Mouse (Mus musculus): ENCODE measurements around the gene Sema3b.
"Not testable (repeated sequence)": the region's sequence is repeated elsewhere in the genome, so short reads cannot be mapped to it uniquely, and the experiment has no call there.

The Sema3b gene

GRCm38 (mm10) chr9:107590058-107590772, 18.8 kb downstream of the Sema3b start:
- DNase-seq (ENCODE audit: inconsistent ontology term), result no peak

DNA sequence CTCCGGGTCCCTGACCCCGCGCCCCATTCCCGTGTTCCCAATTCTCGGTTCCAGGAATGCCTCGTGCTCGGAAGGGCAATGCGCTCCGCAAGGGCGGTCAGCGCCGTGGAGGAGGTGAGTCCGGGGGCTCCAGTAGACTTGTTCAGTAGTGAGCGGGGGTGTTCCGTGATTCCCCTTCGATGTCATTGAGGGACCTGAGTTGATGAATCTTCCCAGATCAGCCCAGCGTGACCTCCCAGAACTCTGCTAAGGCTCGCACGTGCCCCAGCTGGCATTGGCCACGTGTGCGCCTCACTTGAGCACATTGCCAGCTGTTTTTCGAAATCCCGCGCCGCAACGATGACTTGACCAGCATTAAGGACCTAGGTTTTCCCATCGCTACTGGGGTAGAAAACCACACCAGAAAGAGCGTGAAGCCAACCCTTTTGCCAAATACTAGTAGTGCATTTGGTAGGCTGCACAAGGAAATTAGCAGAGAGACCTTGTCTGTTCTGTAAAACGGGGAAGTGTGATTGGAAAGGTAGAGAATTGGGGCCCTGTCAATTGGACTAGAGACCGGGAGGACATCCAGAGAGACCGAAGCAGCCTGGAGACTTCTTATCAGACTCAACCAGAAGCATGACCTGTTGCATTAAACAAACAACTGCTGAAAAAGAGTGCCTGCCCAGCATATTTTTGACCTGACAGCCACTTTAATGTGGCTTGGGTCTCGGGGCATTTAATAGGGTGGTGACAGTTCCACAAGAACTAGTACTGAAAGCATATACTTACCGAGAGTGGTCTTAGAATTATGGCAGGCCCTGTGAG, 21.0 kb downstream of the Sema3b start:
- DNase-seq (ENCODE audit: inconsistent ontology term), result no peak

DNA sequence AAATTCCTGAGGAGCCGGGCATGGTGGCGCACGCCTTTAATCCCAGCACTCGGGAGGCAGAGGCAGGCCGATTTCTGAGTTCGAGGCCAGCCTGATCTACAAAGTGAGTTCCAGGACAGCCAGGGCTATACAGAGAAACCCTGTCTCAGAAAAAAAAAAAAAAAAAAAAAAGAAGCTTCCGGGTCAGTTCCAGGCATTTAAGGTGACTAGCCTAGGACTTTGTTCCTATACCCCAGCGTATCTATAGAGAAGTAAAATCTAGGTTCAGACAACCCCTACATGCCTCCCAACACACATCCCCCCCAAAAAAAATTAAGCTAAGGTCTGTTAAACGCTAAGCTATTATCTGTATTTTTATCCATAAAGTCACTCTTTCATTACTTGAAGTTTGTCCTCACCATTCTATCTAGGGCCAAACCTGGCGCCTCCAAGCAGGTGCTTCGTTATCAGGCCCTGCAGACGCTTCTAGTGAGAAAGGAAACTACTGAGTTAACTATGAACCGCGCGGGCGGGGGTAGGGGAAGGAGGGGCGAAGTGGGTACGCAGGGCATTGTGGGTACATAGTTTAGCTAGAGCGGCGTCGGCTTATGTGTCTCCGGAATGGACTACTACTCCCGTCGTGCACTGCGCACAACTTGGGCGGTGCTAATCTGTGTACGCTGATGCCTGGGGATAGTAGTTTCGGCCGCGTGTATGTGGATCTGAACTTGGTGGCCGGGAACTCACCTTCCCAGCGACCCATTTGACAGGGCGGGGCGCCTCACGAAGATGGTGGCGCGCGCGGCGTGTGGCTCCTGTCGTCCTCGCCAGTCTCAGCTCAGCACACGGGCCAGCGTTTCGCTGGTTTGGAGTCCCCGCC, 21.8 kb downstream of the Sema3b start, which contains the start of gene Ifrd2:
Gene Ifrd2, plus strand, starts transcription at position 669 of the 859 bp plus-strand sequence.
- DNase-seq (ENCODE audit: inconsistent ontology term), result peak; percentile 98

DNA sequence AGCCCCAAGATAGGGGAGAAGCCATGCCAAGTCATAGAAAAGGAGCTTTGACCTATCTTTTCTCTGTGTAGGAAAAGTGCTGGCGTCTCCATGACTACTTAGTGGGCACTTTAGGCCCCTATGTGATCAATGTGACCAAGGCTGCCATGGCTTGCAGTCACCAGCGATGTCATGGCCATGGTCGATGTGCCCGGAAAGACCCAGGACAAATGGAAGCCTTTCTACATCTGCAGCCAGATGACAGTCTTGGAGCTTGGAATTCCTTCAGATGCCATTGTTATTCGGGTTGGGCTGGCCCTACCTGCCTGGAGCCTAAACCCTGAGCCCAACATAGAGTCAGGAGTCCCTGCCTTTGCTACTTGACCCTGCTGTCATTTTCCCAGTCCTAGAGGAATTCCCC, 22.5 kb downstream of the Sema3b start:
- no peak for DNase-seq (ENCODE audit: inconsistent ontology term)

GRCm38 (mm10) chr9:107583174-107583573, 25.9 kb downstream of the Sema3b start:
- DNase-seq (ENCODE audit: inconsistent ontology term), result no peak

DNA sequence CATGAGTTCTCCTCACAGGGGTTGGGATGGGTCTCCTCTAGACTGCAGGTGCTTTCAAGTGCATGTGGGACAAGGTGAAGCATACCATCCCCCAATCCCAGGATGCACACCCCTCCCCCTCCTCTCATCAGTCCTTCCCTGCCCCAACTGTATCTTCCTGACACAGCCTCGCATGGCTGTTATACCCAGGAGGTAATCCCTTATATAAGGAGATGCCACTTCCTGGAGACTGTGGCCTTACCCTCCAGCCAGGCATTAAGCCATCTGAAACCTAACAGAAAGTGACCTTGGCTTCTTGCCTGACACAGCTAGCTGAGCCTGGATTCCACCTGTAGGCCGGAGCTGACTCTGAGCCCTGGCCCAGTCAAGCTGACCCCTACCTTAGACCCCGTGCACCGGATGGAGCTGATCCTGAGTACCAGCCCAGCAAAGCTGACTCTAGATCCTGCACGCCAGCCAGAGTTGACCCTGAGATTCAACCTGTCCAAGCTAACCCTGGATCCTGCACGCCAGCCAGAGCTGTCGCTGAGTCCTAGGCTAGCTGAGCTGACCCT, 26.4 kb downstream of the Sema3b start:
- no peak for DNase-seq (ENCODE audit: inconsistent ontology term)

- DNase-seq (ENCODE audit: inconsistent ontology term), result no peak
These were observed 27.4 kb downstream of the Sema3b start for GRCm38 (mm10) chr9:107581584-107581983.

- DNase-seq (ENCODE audit: inconsistent ontology term), result peak; percentile 90
These were observed 28.3 kb downstream of the Sema3b start, which contains the start of gene Hyal3 for GRCm38 (mm10) chr9:107580501-107581317. Gene Hyal3, plus strand, starts transcription at chr9:107580818.

GRCm38 (mm10) chr9:107579023-107579900, 29.8 kb downstream of the Sema3b start:
- DNase-seq (ENCODE audit: inconsistent ontology term), result peak; percentile 86

GRCm38 (mm10) chr9:107578587-107578986, 30.4 kb downstream of the Sema3b start, which contains the start of gene Naa80:
Gene Naa80, plus strand, starts transcription at chr9:107578887.
- no peak for DNase-seq (ENCODE audit: inconsistent ontology term)

GRCm38 (mm10) chr9:107577871-107578270, 31.2 kb downstream of the Sema3b start:
- DNase-seq (ENCODE audit: inconsistent ontology term), result no peak

DNA sequence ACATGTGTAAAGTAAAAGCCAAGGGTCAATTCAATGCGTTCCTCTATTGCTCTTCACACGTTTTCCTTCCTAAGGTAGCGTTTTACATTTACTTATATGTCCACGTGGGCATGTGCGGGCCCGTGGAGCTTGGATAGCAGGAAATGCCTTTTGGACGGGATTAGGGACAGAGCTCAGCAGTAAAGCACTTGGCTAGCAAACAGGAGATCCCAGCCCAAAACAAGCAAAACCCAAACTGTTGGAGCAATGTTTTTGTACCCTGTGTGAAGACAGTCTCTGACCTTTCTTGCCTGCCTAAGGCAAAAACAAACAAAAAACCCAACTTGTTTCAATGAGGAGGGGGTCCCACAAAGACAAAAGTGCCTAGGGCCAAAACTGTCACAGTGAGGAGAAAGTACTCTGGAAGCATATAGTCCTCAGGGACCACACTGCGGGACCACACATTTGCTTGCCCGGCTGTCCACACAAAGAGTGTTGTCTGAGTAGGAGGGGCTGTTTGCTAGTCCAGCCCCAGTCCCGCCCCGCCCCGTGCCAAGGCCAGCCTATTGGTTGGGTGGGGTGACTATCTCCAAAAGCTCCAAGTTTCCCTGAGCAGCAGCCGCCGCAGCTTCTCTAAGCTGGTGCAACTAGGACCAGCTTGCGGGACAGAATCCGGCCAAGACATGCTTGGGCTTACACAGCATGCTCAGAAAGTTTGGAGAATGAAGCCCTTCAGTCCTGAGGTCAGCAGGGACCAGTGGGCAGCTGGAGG, 32.5 kb downstream of the Sema3b start, which contains the start of gene Hyal1:
Gene Hyal1, plus strand, starts transcription at position 571 of the 751 bp plus-strand sequence.
- DNase-seq (ENCODE audit: inconsistent ontology term), result peak; percentile 92

GRCm38 (mm10) chr9:107575579-107576356, 33.3 kb downstream of the Sema3b start:
- no peak for DNase-seq (ENCODE audit: inconsistent ontology term)

DNA sequence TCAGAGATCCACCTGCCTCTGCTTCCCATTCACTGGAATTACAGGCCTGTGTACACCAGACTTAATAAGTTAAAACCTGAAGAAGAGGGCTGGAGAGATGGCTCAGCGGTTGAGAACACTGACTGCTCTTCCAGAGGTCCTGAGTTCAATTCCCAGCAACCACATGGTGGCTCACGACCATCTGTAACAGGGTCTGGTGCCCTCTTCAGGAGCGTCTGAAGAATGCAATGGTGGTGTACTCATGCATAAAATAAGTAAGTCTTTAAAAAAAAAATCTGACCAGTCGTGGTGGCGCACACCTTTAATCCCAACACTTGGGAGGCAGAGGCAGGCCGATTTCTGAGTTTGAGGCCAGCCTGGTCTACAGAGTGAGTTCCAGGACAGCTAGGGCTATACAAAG, 35.3 kb downstream of the Sema3b start:
- not testable (repeated sequence) for DNase-seq (ENCODE audit: inconsistent ontology term)

GRCm38 (mm10) chr9:107572327-107572662, 36.7 kb downstream of the Sema3b start:
- no peak for DNase-seq (ENCODE audit: inconsistent ontology term)

- no peak for DNase-seq (ENCODE audit: inconsistent ontology term)
These were observed 37.3 kb downstream of the Sema3b start for GRCm38 (mm10) chr9:107571534-107572326.

- no peak for DNase-seq (ENCODE audit: inconsistent ontology term)
These were observed 38.2 kb downstream of the Sema3b start for GRCm38 (mm10) chr9:107570845-107571244.

All from Muller cell, postnatal 12 days (primary cell).